8 mouse cellular contexts compared by ENCODE assay signal in genomic region chr13:6646674-6647066, GRCm38 (mm10). TPM values are rescaled to one million over a fixed set of nuclear protein-coding genes. Genes with fewer than 3 reads are reported as not detected.
DNase-seq lines count a peak whose midpoint lies in the region; ATAC-seq and TF ChIP-seq lines count a peak whose summit lies in the region.

No protein-coding gene starts in this region.

- H3K27me3 ChIP-seq in kidney, embryonic 14.5 days (ENCODE audit: control insufficient read depth, insufficient read depth, low read length): 0 out of 2 replicates have a peak, but pooled peaks cover 2% of the 10 kb centered on the region
- H3K27me3 ChIP-seq in hindbrain, embryonic 13.5 days: 0 out of 2 replicates have a peak, but pooled peaks cover 3% of the 10 kb centered on the region
- H3K27me3 ChIP-seq in midbrain, embryonic 14.5 days (ENCODE audit: control insufficient read depth, insufficient read depth, low read length): no peaks in the 10 kb centered on the region

- TF ChIP-seq CTCF in bone marrow, adult 2 months (IDR thresholded peaks at IDR 0.05; ENCODE audit: control insufficient read depth, insufficient read depth, low read length): no peak

- no peak overlapping the region for H3K27ac ChIP-seq in kidney, embryonic 14.5 days (ENCODE audit: low read depth, low read length)
- no peak overlapping the region for H3K27ac ChIP-seq in bone marrow, adult 2 months (ENCODE audit: control insufficient read depth, insufficient read depth, low read depth, low read length, poor library complexity)
- H3K27ac ChIP-seq in hindbrain, embryonic 13.5 days: peak overlapping the region; percentile 75
- H3K27ac ChIP-seq in midbrain, embryonic 14.5 days (replicated peaks; ENCODE audit: low read depth, low read length): peak overlapping the region; percentile 78

- peak overlapping the region; percentile 83 for H3K4me2 ChIP-seq in kidney, embryonic 14.5 days (replicated peaks; ENCODE audit: low read depth, low read length)
- peak overlapping the region; percentile 96 for H3K4me2 ChIP-seq in hindbrain, embryonic 13.5 days
- H3K4me2 ChIP-seq in midbrain, embryonic 14.5 days (ENCODE audit: low read length): peak overlapping the region; percentile 99

- H3K36me3 ChIP-seq in kidney, embryonic 14.5 days (ENCODE audit: control insufficient read depth, insufficient read depth, low read length): no peaks in the 10 kb centered on the region
- H3K36me3 ChIP-seq in hindbrain, embryonic 13.5 days: no peaks in the 10 kb centered on the region
- H3K36me3 ChIP-seq in midbrain, embryonic 14.5 days (ENCODE audit: control insufficient read depth, insufficient read depth, low read length): no peaks in the 10 kb centered on the region

- H3K9me3 ChIP-seq in kidney, embryonic 14.5 days (ENCODE audit: control insufficient read depth, low read length): no peaks in the 10 kb centered on the region
- H3K9me3 ChIP-seq in hindbrain, embryonic 13.5 days: no peaks in the 10 kb centered on the region
- H3K9me3 ChIP-seq in midbrain, embryonic 14.5 days (ENCODE audit: control insufficient read depth, low read length): no peaks in the 10 kb centered on the region

- no peak for ATAC-seq in kidney, embryonic 14.5 days (ENCODE audit: low FRiP score, low TSS enrichment)
- ATAC-seq in hindbrain, embryonic 13.5 days (ENCODE audit: low FRiP score): no peak; the same call in 1 of the 2 replicates
- ATAC-seq in midbrain, embryonic 14.5 days (ENCODE audit: low FRiP score, low TSS enrichment): no peak

- TF ChIP-seq POLR2A in bone marrow, adult 2 months (IDR thresholded peaks at IDR 0.05; ENCODE audit: borderline replicate concordance, control insufficient read depth, low read depth, low read length): no peak

- peak overlapping the region; percentile 60 for H3K4me3 ChIP-seq in kidney, embryonic 14.5 days (ENCODE audit: low read length)
- H3K4me3 ChIP-seq in bone marrow, adult 2 months (replicated peaks; ENCODE audit: control insufficient read depth, low read depth, low read length): peak overlapping the region; percentile 86
- H3K4me3 ChIP-seq in hindbrain, embryonic 13.5 days: peak overlapping the region; percentile 63
- peak overlapping the region; percentile 67 for H3K4me3 ChIP-seq in midbrain, embryonic 14.5 days (replicated peaks; ENCODE audit: low read depth, low read length)

- no peak for DNase-seq in kidney, adult 8-10 months
- DNase-seq in midbrain, embryonic 14.5 days: no peak
- no peak for DNase-seq in layer of hippocampus, adult 8-10 months (ENCODE audit: low spot score in 2 of 2)
- no peak for DNase-seq in cerebellum, adult 9-10 months
- no peak for DNase-seq in adrenal gland, adult 18-20 months (ENCODE audit: low spot score in 2 of 2)

- peak overlapping the region; percentile 49; the same call in 1 of the 2 replicates for H3K9ac ChIP-seq in kidney, embryonic 14.5 days (ENCODE audit: low read depth, low read length)
- peak overlapping the region; percentile 79 for H3K9ac ChIP-seq in hindbrain, embryonic 13.5 days
- H3K9ac ChIP-seq in midbrain, embryonic 14.5 days (replicated peaks; ENCODE audit: low read length): peak overlapping the region; percentile 71

- WGBS in kidney, embryonic 14.5 days: 44% methylated on average over 3 of the region's 3 CpGs
- 23% methylated on average over 3 of the region's 3 CpGs for WGBS in bone marrow, adult 2 months
- WGBS in hindbrain, embryonic 13.5 days: 46% methylated on average over 3 of the region's 3 CpGs
- WGBS in midbrain, embryonic 14.5 days: 43% methylated on average over 3 of the region's 3 CpGs

- H3K4me1 ChIP-seq in kidney, embryonic 14.5 days (ENCODE audit: control insufficient read depth, insufficient read depth, low read length): no peaks in the 10 kb centered on the region
- peaks cover 3% of the 10 kb centered on the region for H3K4me1 ChIP-seq in bone marrow, adult 2 months (ENCODE audit: control insufficient read depth, insufficient read depth, low read length)
- peaks cover 19% of the 10 kb centered on the region for H3K4me1 ChIP-seq in hindbrain, embryonic 13.5 days (replicated peaks)
- H3K4me1 ChIP-seq in midbrain, embryonic 14.5 days (ENCODE audit: control insufficient read depth, insufficient read depth, low read length): 0 out of 2 replicates have a peak, but pooled peaks cover 2% of the 10 kb centered on the region

RNA-seq across cellular contexts. Expression of gene Pfkp, which starts 1.9 kb away (rescaled TPM):
- 9.6 and 16.7 TPM in 2 replicates for polyA plus RNA-seq in kidney, embryonic 14.5 days (2014; fragmentation: Nextera tagmentation; extraction: Ambion mirVana)
- polyA plus RNA-seq in bone marrow, adult 2 months (2011; ENCODE audit: insufficient read depth, insufficient read length, low replicate concordance, missing spikeins): 13.6 and 20.9 TPM in 2 replicates
- 213 and 231 TPM in 2 replicates for polyA plus RNA-seq in hindbrain, embryonic 13.5 days (2015; fragmentation: Nextera tagmentation; extraction: Ambion mirVana)
- polyA plus RNA-seq in midbrain, embryonic 14.5 days (2014; fragmentation: Nextera tagmentation; extraction: Ambion mirVana): 241 and 275 TPM in 2 replicates
- 100 to 1,000 TPM; 222 to 241 (median 227) TPM for total RNA-seq in layer of hippocampus, adult 8-10 months (2022)
- 100 to 1,000 TPM in 1 of 2 experiments, 10 to 100 TPM in 1; 96.3 to 122 TPM for total RNA-seq in adrenal gland, adult 18-20 months (2021)

Comparison
In these comparisons a context has a peak if more than half of its experiments do, and no peak if none do; other contexts are left out.
1. H3K27ac ChIP-seq: peak in hindbrain, embryonic 13.5 days (single experiment) and midbrain, embryonic 14.5 days (single experiment); none in kidney, embryonic 14.5 days (single experiment) and bone marrow, adult 2 months (single experiment).
2. Peak in every context shown above with its lines, with median percentiles within 50 percentile points of each other: H3K4me2 ChIP-seq, H3K4me3 ChIP-seq and H3K9ac ChIP-seq.